Mouse (Mus musculus) limb, embryonic 10.5 days (tissue): Measurements from ENCODE around the gene Tsga10ip. TPM values are rescaled to one million over a fixed set of nuclear protein-coding genes. Genes with fewer than 3 reads are reported as not detected.
A peak's percentile ranks its signal among the peaks of the same experiment; 100 is the strongest.
"Not testable (repeated sequence)": the region's sequence is repeated elsewhere in the genome, so short reads cannot be mapped to it uniquely, and the experiment has no call there.

Source experiments
- DNase-seq: peaks from one replicate; pipeline ENCODE4 v3.0.0-alpha.2; 2017; ENCODE audit warnings: low spot score
- H3K27ac ChIP-seq: fragments of 300-500 bp; sonication (generic); 2 replicates; pipeline ENCODE4 v1.5.1; 2016; ENCODE audit warnings: mild to moderate bottlenecking
- H3K27me3 ChIP-seq: fragments of 300-500 bp; sonication (generic); 2 replicates; pipeline ENCODE4 v1.6.1; 2016; ENCODE audit warnings: low read depth, mild to moderate bottlenecking; ENCODE audit not compliant: poor library complexity, severe bottlenecking
- H3K36me3 ChIP-seq: fragments of 300-500 bp; sonication (generic); 2 replicates; pipeline ENCODE4 v1.6.1; 2016; ENCODE audit warnings: mild to moderate bottlenecking, moderate library complexity
- H3K4me1 ChIP-seq: fragments of 300-500 bp; sonication (generic); 2 replicates; pipeline ENCODE4 v1.6.1; 2016
- H3K4me3 ChIP-seq: fragments of 300-500 bp; sonication (generic); 2 replicates; pipeline ENCODE4 v1.5.1; 2016; ENCODE audit warnings: mild to moderate bottlenecking, moderate library complexity
- H3K9me3 ChIP-seq: fragments of 300-500 bp; sonication (generic); replicated peaks from 2 replicates; pipeline ENCODE4 v1.6.1; 2016; ENCODE audit warnings: mild to moderate bottlenecking
- WGBS: fragments of 180-500 bp; shearing (Covaris S2); methylation state at CpG from one replicate; pipeline ENCODE4 v1.1.7; 2016; 5-methylcytosine and 5-hydroxymethylcytosine counted together
- polyA plus RNA-seq: library from polyadenylated mRNA; unstranded; fragments of >200 nt; fragmentation: Nextera tagmentation; extraction: Ambion mirVana; gene quantifications from 2 replicates; pipeline ENCODE4 v1.2.1, GENCODE M21; 2016

Gene Tsga10ip
- polyA plus RNA-seq, 1 experiment from 2014 or later = not detected

- Histone ChIP-seq H3K4me3 (peak overlapping the region; percentile 94), H3K27ac (peak overlapping the region; percentile 98), H3K27me3 (no peaks in the 10 kb centered on the region), H3K36me3 (peaks cover 73% of the 10 kb centered on the region), H3K4me1 (peaks cover 20% of the 10 kb centered on the region), H3K9me3 (no peaks in the 10 kb centered on the region)
- DNase-seq = no peak
- WGBS = 13% methylated on average over 11 of the region's 11 CpGs
These were observed 34.9 kb downstream of the Tsga10ip start for GRCm38 (mm10) chr19:5367455-5367854.

GRCm38 (mm10) chr19:5367053-5367359 lies 35.3 kb downstream of the Tsga10ip start, which contains the start of gene Banf1:
Banf1 (minus strand) TSS chr19:5367168.
- under 1% methylated on average over 33 of the region's 33 CpGs for WGBS
- DNase-seq = no peak
- Histone ChIP-seq H3K27ac (peak within 1 kb of the TSS; percentile 98), H3K4me1 (peaks cover 20% of the 10 kb centered on the region), H3K4me3 (peak within 1 kb of the TSS; percentile 94), H3K9me3 (no peaks in the 10 kb centered on the region), H3K36me3 (peaks cover 68% of the 10 kb centered on the region), H3K27me3 (no peaks in the 10 kb centered on the region)

DNA sequence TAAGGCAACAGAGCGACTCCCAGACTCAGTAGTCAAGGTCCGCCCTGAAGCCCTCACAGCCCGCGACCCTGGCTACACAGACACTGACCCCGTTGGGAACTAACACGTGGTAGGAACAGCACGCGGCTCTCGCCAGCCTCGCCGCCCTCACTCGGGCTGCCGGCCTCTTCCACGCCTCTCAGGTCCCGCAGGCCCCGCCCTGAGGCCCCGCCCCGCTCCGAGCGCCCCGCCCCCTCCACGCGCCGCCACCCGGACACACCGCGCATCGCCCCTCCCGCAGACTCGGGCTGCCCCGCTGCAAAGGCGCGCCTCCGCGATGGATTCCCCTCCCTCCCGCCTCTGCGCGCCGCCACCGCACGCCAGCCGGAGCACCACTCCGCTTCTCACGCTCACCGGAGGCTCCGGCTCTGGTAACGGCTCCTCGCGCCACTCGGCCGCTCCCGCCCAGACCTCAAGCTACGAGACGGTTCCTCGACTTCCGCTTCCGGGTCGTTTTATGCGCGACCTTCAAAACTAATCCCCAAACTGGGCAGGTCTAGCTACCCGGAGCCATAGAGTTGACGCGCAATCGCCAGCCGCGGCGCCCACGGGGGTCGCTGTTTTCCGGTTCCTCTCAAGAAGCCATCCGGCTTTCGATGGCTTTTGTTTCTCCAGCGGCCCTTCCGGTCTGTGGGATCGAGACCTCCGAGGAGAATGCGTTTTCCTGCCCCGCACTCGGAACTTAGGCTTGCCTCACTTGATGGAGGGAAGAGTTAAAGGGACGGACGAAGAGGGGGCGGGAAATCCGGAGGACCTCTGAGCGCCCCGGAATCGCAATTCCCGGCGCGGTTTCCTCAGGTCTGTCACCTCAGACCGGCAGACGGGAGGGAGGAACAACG lies 35.9 kb downstream of the Tsga10ip start, which contains the start of gene Eif1ad:
Eif1ad (plus strand) TSS at position 567 of the 878 bp plus-strand sequence.
- Histone ChIP-seq H3K36me3 (peaks cover 62% of the 10 kb centered on the region), H3K4me3 (peak within 1 kb of the TSS; percentile 94), H3K27me3 (no peaks in the 10 kb centered on the region), H3K27ac (peak within 1 kb of the TSS; percentile 98), H3K4me1 (peaks cover 20% of the 10 kb centered on the region), H3K9me3 (no peaks in the 10 kb centered on the region)
- WGBS = under 1% methylated on average over 92 of the region's 92 CpGs
- peak; percentile 99 for DNase-seq

DNA sequence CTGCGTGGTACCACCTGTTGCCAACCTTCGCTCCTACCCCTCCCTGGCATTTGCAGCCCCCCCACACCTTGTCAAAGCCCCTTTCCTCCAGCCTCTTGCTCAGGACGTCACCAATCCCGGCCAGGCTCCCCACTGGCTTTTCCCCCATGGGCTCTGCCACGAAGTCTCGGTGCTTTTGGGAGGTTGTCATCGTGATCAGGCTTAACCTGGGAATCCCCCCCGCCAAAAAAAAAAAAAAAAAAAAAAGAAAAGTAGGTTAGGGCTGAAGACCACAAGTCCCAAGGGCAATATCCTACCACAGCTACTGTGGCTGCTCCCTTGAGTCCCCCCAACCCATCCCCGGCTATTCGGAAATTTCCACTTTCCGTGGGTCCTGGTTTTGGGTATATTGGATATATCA lies 36.6 kb downstream of the Tsga10ip start:
- Histone ChIP-seq H3K36me3 (peaks cover 56% of the 10 kb centered on the region), H3K9me3 (no peaks in the 10 kb centered on the region), H3K27ac (peak overlapping the region; percentile 98), H3K4me3 (peak overlapping the region; percentile 94), H3K4me1 (peaks cover 20% of the 10 kb centered on the region), H3K27me3 (no peaks in the 10 kb centered on the region)
- 20% methylated on average over 11 of the region's 11 CpGs for WGBS
- DNase-seq = no peak

GRCm38 (mm10) chr19:5364124-5364523 lies 38.2 kb downstream of the Tsga10ip start:
- no peak for DNase-seq
- Histone ChIP-seq H3K4me3 (no peak overlapping the region), H3K4me1 (peaks cover 20% of the 10 kb centered on the region), H3K27ac (no peak overlapping the region), H3K36me3 (peaks cover 39% of the 10 kb centered on the region), H3K9me3 (no peaks in the 10 kb centered on the region), H3K27me3 (no peaks in the 10 kb centered on the region)
- 95% methylated on average over 2 of the region's 2 CpGs for WGBS

- peaks cover 7% of the 10 kb centered on the region for H3K4me1 ChIP-seq
- H3K27ac ChIP-seq = no peak overlapping the region
- no peak overlapping the region for H3K4me3 ChIP-seq
- H3K27me3 ChIP-seq = no peaks in the 10 kb centered on the region
- DNase-seq = no peak
- no peaks in the 10 kb centered on the region for H3K9me3 ChIP-seq
- peaks cover 26% of the 10 kb centered on the region for H3K36me3 ChIP-seq
- WGBS = 84% methylated on average over 2 of the region's 2 CpGs
These were observed 40.1 kb downstream of the Tsga10ip start for GRCm38 (mm10) chr19:5362186-5362585.

- Histone ChIP-seq H3K4me1 (no peaks in the 10 kb centered on the region), H3K27ac (no peak overlapping the region), H3K9me3 (no peaks in the 10 kb centered on the region), H3K36me3 (no peaks in the 10 kb centered on the region), H3K4me3 (no peak overlapping the region), H3K27me3 (no peaks in the 10 kb centered on the region)
- DNase-seq = no peak
- no CpG with 5 or more reads among the region's 1 CpGs for WGBS
These were observed 46.2 kb downstream of the Tsga10ip start for GRCm38 (mm10) chr19:5356080-5356479.

- 94% methylated on average over 2 of the region's 2 CpGs for WGBS
- peaks cover 21% of the 10 kb centered on the region for H3K27me3 ChIP-seq
- no peak for DNase-seq
These were observed 48.7 kb downstream of the Tsga10ip start for GRCm38 (mm10) chr19:5353609-5354008.

DNA sequence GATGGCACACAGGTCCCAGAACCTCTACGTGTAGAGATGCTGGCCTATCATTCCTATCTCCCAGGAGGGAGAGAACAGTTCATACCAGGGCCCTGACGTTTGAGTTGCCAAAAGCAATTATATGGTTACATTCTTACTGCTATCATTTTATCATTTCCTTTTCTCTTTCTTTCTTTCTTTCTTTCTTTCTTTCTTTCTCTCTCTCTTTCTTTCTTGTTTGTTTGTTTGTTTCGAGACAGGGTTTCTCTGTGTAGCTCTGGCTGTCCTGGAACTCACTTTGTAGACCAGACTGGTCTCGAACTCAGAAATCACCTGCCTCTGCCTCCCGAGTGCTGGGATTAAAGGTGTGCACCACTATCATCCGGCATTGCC lies 52.8 kb downstream of the Tsga10ip start, which contains the start of gene Cst6:
Cst6 (minus strand) TSS at position 73 of the 372 bp plus-strand sequence.
- Histone ChIP-seq H3K27me3 (peaks cover 30% of the 10 kb centered on the region), H3K4me3 (peak within 1 kb of the TSS; percentile 50), H3K27ac (peak within 1 kb of the TSS; percentile 38; the same call in 1 of the 2 replicates)
- not testable (repeated sequence) for H3K4me1 ChIP-seq, DNase-seq, H3K36me3 ChIP-seq, H3K9me3 ChIP-seq
- 65% methylated on average over 6 of the region's 6 CpGs for WGBS

More at GRCm38 (mm10) chr19:5353609-5354008, 48.7 kb downstream of the Tsga10ip start:
- Histone ChIP-seq H3K4me3 (no peak overlapping the region), H3K4me1 (peaks cover 8% of the 10 kb centered on the region), H3K36me3 (no peaks in the 10 kb centered on the region), H3K27ac (no peak overlapping the region), H3K9me3 (no peaks in the 10 kb centered on the region)

- Histone ChIP-seq H3K4me3 (peak overlapping the region; percentile 50), H3K4me1 (peaks cover 9% of the 10 kb centered on the region), H3K36me3 (no peaks in the 10 kb centered on the region), H3K27ac (peak overlapping the region; percentile 38; the same call in 1 of the 2 replicates), H3K27me3 (peaks cover 30% of the 10 kb centered on the region), H3K9me3 (no peaks in the 10 kb centered on the region)
- peak; percentile 50 for DNase-seq
- WGBS = 6% methylated on average over 34 of the region's 34 CpGs
These were observed 53.5 kb downstream of the Tsga10ip start for GRCm38 (mm10) chr19:5348526-5349501.

GRCm38 (mm10) chr19:5348064-5348463 lies 54.3 kb downstream of the Tsga10ip start:
- Histone ChIP-seq H3K9me3 (no peaks in the 10 kb centered on the region), H3K4me1 (peaks cover 9% of the 10 kb centered on the region), H3K27me3 (peaks cover 30% of the 10 kb centered on the region), H3K4me3 (no peak overlapping the region), H3K36me3 (no peaks in the 10 kb centered on the region), H3K27ac (no peak overlapping the region)
- WGBS = 84% methylated on average over 6 of the region's 6 CpGs
- no peak for DNase-seq

- WGBS = 86% methylated on average over 6 of the region's 6 CpGs
- peaks cover 27% of the 10 kb centered on the region for H3K27me3 ChIP-seq
- no peak for DNase-seq
These were observed 56.8 kb downstream of the Tsga10ip start for GRCm38 (mm10) chr19:5345297-5346131.

More at GRCm38 (mm10) chr19:5345297-5346131, 56.8 kb downstream of the Tsga10ip start:
- Histone ChIP-seq H3K36me3 (no peaks in the 10 kb centered on the region), H3K9me3 (no peaks in the 10 kb centered on the region), H3K4me3 (no peak overlapping the region), H3K4me1 (peaks cover 9% of the 10 kb centered on the region), H3K27ac (no peak overlapping the region)
